ENCODE assay signal across 8 mouse cellular contexts in genomic region chr17:66101380-66102330, GRCm38 (mm10). TPM values are rescaled to one million over a fixed set of nuclear protein-coding genes. Genes with fewer than 3 reads are reported as not detected.
DNase-seq lines count a peak whose midpoint lies in the region; ATAC-seq and TF ChIP-seq lines count a peak whose summit lies in the region.

Gene Ndufv2 (minus strand): TSS chr17:66101559.

- H3K4me2 ChIP-seq in kidney, embryonic 15.5 days: peak within 1 kb of the TSS; percentile 76
- peak within 1 kb of the TSS; percentile 95 for H3K4me2 ChIP-seq in stomach, embryonic 14.5 days (replicated peaks; ENCODE audit: low read depth, low read length)

- H3K27me3 ChIP-seq in heart, embryonic 10.5 days (ENCODE audit: insufficient read depth, poor library complexity, severe bottlenecking): no peaks in the 10 kb centered on the region
- H3K27me3 ChIP-seq in kidney, embryonic 15.5 days: no peaks in the 10 kb centered on the region
- no peaks in the 10 kb centered on the region for H3K27me3 ChIP-seq in stomach, embryonic 14.5 days (ENCODE audit: control insufficient read depth, insufficient read depth, low read length)

- peak; percentile 92 for DNase-seq in B cell, adult 2 months
- DNase-seq in heart, embryonic 10.5 days (ENCODE audit: low spot score): peak; percentile 97
- DNase-seq in liver: peak; percentile 97

- H3K4me3 ChIP-seq in bone marrow macrophage, adult 2 months (ENCODE audit: insufficient read depth, low read length): peak within 1 kb of the TSS; percentile 96
- peak within 1 kb of the TSS; percentile 97 for H3K4me3 ChIP-seq in embryonic fibroblast, embryonic 13.5 days (ENCODE audit: insufficient read depth, low read length)
- peak within 1 kb of the TSS; percentile 94 for H3K4me3 ChIP-seq in heart, embryonic 10.5 days
- peak within 1 kb of the TSS; percentile 75 for H3K4me3 ChIP-seq in kidney, embryonic 15.5 days (replicated peaks)
- peak within 1 kb of the TSS; percentile 81 for H3K4me3 ChIP-seq in stomach, embryonic 14.5 days (ENCODE audit: low read depth, low read length)

- H3K36me3 ChIP-seq in heart, embryonic 10.5 days: no peaks in the 10 kb centered on the region
- 0 out of 2 replicates have a peak, but pooled peaks cover 3% of the 10 kb centered on the region for H3K36me3 ChIP-seq in kidney, embryonic 15.5 days
- no peaks in the 10 kb centered on the region for H3K36me3 ChIP-seq in stomach, embryonic 14.5 days (ENCODE audit: control insufficient read depth, insufficient read depth, low read length)

- peaks cover 14% of the 10 kb centered on the region for H3K4me1 ChIP-seq in bone marrow macrophage, adult 2 months (ENCODE audit: control insufficient read depth, insufficient read depth, low read length)
- H3K4me1 ChIP-seq in embryonic fibroblast, embryonic 13.5 days (ENCODE audit: control insufficient read depth, insufficient read depth, low read length): peaks cover 4% of the 10 kb centered on the region
- peaks cover 6% of the 10 kb centered on the region for H3K4me1 ChIP-seq in heart, embryonic 10.5 days
- H3K4me1 ChIP-seq in kidney, embryonic 15.5 days: peaks cover 22% of the 10 kb centered on the region
- peaks cover 10% of the 10 kb centered on the region for H3K4me1 ChIP-seq in stomach, embryonic 14.5 days (ENCODE audit: control insufficient read depth, insufficient read depth, low read length)

- TF ChIP-seq POLR2A in bone marrow macrophage, adult 2 months (IDR thresholded peaks at IDR 0.05; ENCODE audit: borderline replicate concordance, low read depth, low read length): no peak; the same call in 1 of the 2 replicates
- TF ChIP-seq POLR2A in embryonic fibroblast, embryonic 13.5 days (IDR thresholded peaks at IDR 0.05; ENCODE audit: low read depth, low read length): peak; percentile 88

- no peaks in the 10 kb centered on the region for H3K9me3 ChIP-seq in heart, embryonic 10.5 days
- no peaks in the 10 kb centered on the region for H3K9me3 ChIP-seq in kidney, embryonic 15.5 days (replicated peaks)
- H3K9me3 ChIP-seq in stomach, embryonic 14.5 days (ENCODE audit: control insufficient read depth, low read depth, low read length): no peaks in the 10 kb centered on the region

- 1% methylated on average over 67 of the region's 67 CpGs for WGBS in heart, embryonic 10.5 days
- WGBS in kidney, embryonic 15.5 days: under 1% methylated on average over 61 of the region's 67 CpGs
- WGBS in stomach, embryonic 14.5 days: under 1% methylated on average over 63 of the region's 67 CpGs

- H3K27ac ChIP-seq in bone marrow macrophage, adult 2 months (ENCODE audit: insufficient read depth, low read depth, low read length): peak within 1 kb of the TSS; percentile 78
- peak within 1 kb of the TSS; percentile 88 for H3K27ac ChIP-seq in embryonic fibroblast, embryonic 13.5 days (ENCODE audit: insufficient read depth, low read length)
- peak within 1 kb of the TSS; percentile 99 for H3K27ac ChIP-seq in heart, embryonic 10.5 days
- H3K27ac ChIP-seq in kidney, embryonic 15.5 days: peak within 1 kb of the TSS; percentile 97
- peak within 1 kb of the TSS; percentile 90 for H3K27ac ChIP-seq in stomach, embryonic 14.5 days (ENCODE audit: low read length)

- peak; percentile 100 for ATAC-seq in kidney, embryonic 15.5 days (replicated peaks; ENCODE audit: low FRiP score)
- ATAC-seq in monocyte, adult 5-6 weeks (replicated peaks; ENCODE audit: insufficient number of reproducible peaks, low FRiP score, low TSS enrichment, poor library complexity, severe bottlenecking): peak; percentile 92
- peak; percentile 100 for ATAC-seq in stomach, embryonic 14.5 days (ENCODE audit: insufficient number of reproducible peaks, insufficient read depth, low FRiP score, low read depth)

- TF ChIP-seq CTCF in bone marrow macrophage, adult 2 months (IDR thresholded peaks at IDR 0.05; ENCODE audit: low read depth, low read length): peak; percentile 75
- peak; percentile 39; the same call in 1 of the 2 replicates for TF ChIP-seq CTCF in embryonic fibroblast, embryonic 13.5 days (IDR thresholded peaks at IDR 0.05; ENCODE audit: borderline replicate concordance, insufficient read depth, low read length)

- peak within 1 kb of the TSS; percentile 78 for H3K9ac ChIP-seq in kidney, embryonic 15.5 days
- H3K9ac ChIP-seq in stomach, embryonic 14.5 days (replicated peaks; ENCODE audit: low read depth, low read length): peak within 1 kb of the TSS; percentile 93

RNA-seq across cellular contexts. Expression of gene Ndufv2, which starts in this region (rescaled TPM):
- 141 and 150 TPM in 2 replicates for polyA plus RNA-seq in bone marrow macrophage, adult 2 months (2012; ENCODE audit: insufficient read depth, insufficient read length, missing spikeins)
- 159 and 199 TPM in 2 replicates for polyA plus RNA-seq in embryonic fibroblast, embryonic 13.5 days (2011; ENCODE audit: insufficient read length, low read depth, missing spikeins)
- polyA plus RNA-seq in heart, embryonic 10.5 days (2016; fragmentation: Nextera tagmentation; extraction: Ambion mirVana): 463 and 533 TPM in 2 replicates
- 364 and 390 TPM in 2 replicates for polyA plus RNA-seq in kidney, embryonic 15.5 days (2015; fragmentation: Nextera tagmentation; extraction: Ambion mirVana)
- 97.5 to 124 TPM (median 101 TPM) in 3 replicates for total RNA-seq in monocyte, adult 5-6 weeks (2017)
- 343 and 364 TPM in 2 replicates for polyA plus RNA-seq in stomach, embryonic 14.5 days (2014; fragmentation: Nextera tagmentation; extraction: Ambion mirVana)

Comparison
In these comparisons a context has a peak if more than half of its experiments do, and no peak if none do; other contexts are left out.
1. Peak in every context shown above with its lines: DNase-seq, ATAC-seq, H3K4me3 ChIP-seq and H3K27ac ChIP-seq.